Mouse (Mus musculus) erythroid progenitor cell, adult 5-6 weeks (primary cell): ENCODE measurements around the gene St14. TPM values are rescaled to one million over a fixed set of nuclear protein-coding genes. Genes with fewer than 3 reads are reported as not detected.
"Not testable (repeated sequence)": the region's sequence is repeated elsewhere in the genome, so short reads cannot be mapped to it uniquely, and the experiment has no call there.

ENCODE experiments used
- ATAC-seq: replicated peaks from 2 replicates; pipeline ENCODE4 v1.8.0; 2016; ENCODE audit warnings: moderate number of reproducible peaks, mild to moderate bottlenecking, moderate TSS enrichment, inconsistent platforms; ENCODE audit not compliant: poor library complexity, low FRiP score, severe bottlenecking
- total RNA-seq, 2 experiments: library from RNA; stranded (forward) in 1 of 2; stranded (reverse) in 1 of 2; fragments of 150-400 nt in 1 of 2; fragments of 186-747, 209-891 nt in 1 of 2; gene quantifications; 2 replicates each; pipeline versions ENCODE4 v1.2.3 to v1.2.4; 2015 to 2017; ENCODE audit warnings: low replicate concordance in 2 of 2

The St14 gene
- total RNA-seq (2015; ENCODE audit: low replicate concordance) (0.36 TPM in 1 of 2 replicates, not detected in the other), total RNA-seq (2017; ENCODE audit: low replicate concordance) (0.90 TPM in 1 of 2 replicates, not detected in the other)

DNA sequence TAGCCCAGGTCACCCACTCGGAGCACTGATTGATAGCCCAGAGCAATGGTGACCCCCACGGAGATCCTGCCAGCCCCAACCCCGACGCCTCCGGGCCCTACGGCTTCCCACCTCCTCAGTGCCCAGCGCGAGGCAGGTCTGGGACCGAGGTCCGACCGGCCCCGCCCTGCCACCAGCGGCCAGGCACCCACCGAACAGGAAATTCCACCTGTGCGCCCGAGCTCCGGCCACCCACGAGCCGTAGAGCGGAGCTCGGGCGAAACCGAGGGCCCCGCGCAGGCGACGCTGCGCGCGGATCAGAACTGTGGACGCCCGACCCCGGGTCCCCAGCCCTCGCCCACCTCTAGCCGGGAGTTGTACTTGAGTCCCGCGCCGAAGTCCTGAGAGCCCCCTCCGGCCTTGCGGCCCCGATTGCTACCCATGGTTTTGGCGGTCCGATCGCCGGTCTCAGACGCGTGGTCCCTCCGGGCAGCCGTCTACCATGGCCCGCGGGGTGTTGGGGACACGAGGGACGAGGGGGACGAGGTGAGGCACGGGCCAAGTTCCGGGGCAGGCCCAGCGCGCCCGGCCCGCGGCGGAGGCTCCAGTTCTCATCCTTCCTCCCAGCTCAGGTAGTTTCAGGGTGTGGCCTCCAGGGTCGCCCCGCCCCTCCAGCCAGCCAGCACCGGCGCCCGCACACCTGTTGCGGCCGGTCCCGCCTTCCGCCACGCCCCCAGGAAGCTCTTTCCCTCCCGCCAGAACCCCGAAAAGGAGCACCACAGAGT, at the start of gene St14:
St14 (minus strand) TSS at position 649 of the 764 bp plus-strand sequence.
- ATAC-seq: no peak

DNA sequence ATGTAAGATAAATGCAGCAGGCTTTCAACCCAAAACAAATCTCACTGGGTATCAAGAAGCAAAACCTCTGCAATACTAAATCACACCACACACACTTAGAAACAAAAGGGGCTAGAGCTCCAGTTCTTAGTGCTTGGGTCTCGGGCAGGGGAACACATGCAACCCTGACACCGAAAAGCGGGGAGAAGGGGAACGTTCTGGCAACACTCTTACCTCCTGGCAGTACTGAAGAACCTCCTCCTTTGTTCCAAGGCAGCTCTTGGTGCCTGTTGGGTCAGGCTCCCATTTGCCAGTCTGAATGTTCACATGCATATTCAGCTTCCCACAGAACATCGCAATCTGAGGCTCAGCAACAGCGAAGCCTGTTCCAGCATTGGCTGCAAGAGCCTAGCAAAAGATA, 46.0 kb upstream of the St14 start:
- ATAC-seq: no peak

DNA sequence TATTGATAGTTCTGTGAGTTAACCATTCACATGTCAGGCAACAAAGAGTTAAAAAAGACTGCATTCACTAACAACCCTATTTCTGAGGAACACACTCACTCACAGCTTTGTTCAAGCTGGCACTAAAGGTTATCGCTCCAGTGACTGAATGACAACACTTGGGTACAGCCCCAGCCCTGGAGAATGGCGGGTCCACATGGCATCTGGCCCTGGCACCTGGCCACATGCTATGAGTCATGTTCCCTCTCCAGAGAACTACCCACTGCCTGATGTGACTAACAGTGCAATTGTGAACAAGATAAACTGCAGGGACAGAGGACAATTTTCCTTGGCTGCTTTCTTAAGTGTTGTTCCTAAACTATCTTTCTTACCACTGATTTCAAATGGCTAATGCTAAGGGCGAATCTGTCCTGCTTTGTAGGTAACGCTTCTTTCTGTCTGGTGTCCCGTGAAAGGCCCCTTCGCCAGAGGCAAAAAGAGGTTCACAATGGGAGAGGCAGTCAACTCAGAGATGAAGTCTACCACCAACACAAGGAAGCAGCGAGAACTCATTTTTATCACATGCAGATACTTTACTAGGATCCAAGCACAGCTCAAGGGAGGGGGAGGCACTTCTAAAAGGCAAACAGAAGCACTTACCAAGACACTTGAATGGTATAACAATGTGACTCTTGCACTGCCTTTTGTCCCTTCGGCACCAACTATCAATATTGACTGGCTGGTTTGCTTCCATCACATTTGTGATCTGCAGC, 44.9 kb upstream of the St14 start:
- peak; percentile 69 for ATAC-seq

DNA sequence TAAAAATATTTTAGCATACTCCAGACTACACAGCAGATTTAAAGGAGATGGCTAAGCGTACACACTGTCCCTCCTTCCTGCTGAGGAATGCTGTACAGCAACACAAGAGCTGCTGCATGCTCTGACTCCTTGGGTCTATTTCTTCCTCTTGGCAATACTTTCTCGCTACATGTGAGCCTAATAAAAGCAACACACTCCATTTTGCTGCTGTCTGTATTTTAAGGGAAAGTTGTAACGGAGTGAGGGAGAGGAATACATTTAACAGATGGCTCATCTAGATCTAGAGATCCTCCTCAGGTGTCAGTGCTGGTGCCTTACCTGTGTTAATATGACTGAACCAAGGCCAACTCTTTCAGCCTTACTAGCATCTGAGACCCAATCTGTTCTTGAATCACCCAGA, 44.3 kb upstream of the St14 start:
- ATAC-seq: no peak

DNA sequence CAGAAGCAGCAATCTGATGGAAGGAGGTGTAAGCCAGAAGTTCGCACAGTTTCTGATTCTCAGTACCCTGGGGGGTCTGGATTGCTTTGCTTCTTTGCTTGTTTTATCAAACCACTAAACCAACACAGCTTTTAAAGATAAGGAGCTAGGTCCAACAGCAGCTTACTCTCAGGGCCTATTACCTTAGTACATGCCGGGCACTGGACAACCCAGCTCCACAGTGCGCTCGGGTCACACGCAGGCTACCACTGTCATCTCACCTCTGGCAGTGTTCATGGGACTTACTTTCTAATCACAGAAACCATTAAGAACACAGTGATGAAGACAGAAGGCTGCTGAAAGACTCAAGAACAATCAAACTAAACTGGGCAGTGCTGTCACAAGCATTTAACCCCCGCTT, 43.7 kb upstream of the St14 start:
- ATAC-seq: no peak

DNA sequence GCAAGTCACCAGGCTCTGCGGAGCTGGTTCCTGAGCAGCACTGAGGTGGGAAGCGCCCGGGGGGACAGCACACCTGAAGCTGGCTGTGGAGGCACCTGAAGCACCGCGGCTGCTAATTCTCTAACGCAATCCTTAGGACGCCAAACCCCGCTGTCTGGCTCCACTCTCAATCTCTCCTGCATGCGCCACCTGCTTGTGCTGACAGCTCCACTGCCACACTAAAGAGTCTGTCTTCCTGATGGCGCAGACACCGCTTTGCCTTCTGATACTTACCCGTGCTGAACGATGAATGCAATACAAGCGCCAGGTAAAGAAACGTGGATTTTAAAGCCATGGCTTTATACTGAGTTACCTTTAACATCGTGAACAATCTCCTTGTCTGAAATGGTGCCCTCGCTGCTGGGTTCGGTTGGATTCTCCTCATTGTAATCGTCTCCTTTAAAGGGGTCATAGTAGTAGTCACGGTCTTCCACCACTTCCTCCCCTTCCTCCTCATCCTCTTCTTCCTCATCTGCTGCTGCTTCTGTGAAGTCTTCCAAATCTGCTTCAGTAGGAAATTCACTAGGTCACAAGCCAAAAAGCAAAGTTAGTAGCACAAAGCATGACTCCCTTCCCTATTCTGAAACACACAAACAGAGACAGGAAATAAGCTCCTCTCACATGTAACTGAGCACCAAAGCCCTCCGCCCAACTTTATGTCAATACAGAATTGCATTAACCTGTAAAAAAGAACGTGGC, 36.9 kb upstream of the St14 start:
- no peak for ATAC-seq

DNA sequence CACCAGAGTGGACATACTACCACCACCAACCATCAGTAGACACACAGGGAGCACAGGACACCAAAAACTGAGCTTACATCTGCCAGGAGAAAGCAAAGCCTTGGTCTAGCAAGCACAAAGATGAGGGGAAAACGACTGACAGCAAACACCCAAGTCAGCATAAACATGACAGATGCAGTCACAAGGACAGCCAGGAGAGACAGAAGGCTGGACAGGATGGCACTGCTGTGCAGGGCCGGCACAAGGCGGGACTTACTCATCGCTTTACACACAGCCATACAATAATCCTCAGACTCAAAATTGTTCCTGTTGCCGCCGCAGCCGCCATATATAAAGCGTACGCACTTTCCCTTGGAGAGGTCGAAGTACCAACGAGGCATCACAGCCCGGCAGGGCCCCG, 35.7 kb upstream of the St14 start:
- ATAC-seq: 0 out of 2 replicates have a peak, but pooled peaks have one; percentile 25

DNA sequence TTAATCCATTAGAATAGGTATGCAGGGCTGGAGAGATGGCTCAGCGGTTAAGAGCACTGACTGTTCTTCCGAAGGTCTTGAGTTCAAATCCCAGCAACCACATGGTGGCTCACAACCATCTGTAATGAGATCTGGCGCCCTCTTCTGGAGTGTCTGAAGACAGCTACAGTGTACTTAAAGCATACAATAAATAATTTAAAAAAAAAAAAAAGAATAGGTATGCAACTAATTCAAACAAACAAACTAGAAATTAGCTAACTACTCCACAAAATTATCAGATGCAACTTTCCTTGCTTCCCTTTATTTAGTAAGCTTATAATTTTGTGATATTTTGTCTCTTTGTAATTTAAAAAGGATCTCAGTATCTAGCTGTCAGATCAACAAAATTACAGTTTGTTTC, 33.9 kb upstream of the St14 start:
- not testable (repeated sequence) for ATAC-seq

DNA sequence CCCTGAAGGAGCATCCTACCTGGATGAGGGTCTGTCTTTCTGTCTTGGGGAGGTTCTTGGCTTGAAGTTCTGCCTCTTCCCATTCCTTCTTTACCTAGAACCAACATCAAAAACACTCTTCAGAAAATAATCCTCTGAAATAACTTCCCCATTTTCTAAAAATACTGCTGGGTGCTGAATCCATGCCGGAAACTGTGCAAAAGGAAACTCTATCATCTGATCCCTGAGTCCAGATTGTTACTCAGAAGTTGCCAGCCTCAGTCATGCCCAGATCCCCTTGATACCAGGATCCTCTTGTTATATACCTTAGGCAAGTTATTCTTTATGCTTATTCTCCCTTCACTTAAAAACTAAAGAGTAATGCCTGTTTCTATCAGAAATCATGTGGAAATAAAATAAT, 31.7 kb upstream of the St14 start:
- no peak for ATAC-seq

DNA sequence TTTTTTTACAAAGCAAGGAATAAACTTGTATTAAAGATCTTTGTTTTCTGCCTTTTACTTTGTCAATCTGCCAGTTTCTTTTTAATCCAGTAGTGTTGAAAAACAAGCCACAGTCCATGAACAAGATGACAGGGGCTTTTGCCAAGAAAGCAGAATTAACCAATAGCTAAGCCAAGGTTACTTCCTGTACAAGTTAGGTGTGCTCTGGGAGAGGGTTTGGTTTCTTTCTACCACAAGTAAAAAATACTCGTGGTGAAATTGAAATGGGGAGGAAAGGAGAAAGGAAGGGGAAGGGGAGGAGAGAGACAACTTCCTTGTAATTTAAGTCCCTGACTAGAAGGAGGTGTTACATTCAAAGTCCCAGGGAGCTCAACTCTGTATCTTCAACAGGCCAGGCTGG, 31.3 kb upstream of the St14 start:
- ATAC-seq: no peak

DNA sequence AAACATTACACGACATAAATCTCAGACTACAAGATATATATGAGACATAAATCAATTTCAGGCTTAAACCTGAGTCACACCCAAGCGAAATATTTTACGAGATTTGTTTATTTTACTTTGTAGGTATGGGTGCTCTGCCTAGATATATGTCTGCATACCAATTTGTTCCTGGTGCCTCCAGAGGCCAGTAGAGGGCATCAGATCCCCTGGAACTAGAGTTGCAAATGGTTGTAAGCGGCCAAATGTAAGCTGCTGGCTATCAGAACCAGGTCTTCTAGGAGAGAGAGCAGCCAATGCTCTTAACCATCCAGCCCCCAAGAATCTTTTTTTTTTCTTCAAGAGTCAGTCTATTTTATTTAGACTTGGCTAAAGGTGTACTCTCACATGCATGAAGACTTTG, 28.3 kb upstream of the St14 start:
- no peak for ATAC-seq

DNA sequence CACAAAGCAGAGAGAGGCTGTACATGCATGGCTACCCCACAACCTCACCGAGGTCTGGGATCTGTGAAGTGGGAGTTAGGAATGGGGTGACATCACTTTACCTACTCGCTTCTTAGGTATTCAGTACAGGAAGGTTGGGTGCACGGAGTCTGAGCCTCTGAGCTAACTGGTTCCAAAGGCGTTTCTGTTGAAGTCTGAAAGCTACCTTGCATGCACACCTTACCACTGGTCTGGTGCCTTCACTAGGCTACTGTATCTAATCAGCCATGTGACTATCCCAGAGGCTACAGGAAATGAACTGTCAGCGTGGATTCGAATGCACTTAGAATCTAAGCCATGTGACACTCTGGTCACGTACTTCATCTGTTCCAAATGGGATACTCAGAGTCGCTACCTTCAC, 24.9 kb upstream of the St14 start:
- ATAC-seq: no peak

DNA sequence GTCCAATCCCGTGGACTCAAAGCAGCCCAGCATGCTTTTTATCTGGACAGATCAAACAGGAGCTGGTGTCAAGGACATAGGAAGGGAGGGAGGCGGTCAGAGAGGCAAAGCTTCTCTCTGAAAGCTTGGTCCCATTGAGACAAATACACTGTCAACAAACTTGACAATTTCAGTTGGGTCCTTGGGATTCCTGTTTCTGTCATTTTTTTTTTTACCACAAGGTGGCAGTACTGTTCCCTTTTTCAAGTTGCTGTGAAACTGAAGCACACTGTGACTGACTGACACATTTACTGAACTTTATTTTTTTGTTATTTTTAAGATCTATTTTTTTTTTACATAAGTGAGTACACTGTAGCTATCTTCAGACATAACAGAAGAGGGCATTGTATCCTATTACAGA, 19.4 kb upstream of the St14 start:
- peak; percentile 72 for ATAC-seq

DNA sequence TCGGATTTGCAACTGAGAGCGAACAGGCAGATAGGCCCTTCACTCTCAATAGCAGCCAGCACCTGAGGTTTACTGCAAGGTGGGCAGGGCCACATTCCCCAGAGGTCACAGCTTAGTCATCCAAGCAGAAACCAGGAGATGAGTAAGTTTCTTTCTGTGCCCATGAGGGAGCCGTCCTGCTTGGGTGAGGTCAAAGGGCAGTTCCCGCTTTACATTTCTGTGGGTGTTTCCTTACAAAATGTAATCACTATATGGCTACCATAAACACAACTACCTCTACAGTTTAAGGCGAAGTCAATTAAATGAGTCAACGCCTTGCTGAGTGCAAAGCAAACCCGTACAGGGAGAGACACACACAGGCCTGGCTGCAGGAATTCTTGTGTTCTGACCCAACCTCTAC, 16.5 kb upstream of the St14 start:
- no peak for ATAC-seq

DNA sequence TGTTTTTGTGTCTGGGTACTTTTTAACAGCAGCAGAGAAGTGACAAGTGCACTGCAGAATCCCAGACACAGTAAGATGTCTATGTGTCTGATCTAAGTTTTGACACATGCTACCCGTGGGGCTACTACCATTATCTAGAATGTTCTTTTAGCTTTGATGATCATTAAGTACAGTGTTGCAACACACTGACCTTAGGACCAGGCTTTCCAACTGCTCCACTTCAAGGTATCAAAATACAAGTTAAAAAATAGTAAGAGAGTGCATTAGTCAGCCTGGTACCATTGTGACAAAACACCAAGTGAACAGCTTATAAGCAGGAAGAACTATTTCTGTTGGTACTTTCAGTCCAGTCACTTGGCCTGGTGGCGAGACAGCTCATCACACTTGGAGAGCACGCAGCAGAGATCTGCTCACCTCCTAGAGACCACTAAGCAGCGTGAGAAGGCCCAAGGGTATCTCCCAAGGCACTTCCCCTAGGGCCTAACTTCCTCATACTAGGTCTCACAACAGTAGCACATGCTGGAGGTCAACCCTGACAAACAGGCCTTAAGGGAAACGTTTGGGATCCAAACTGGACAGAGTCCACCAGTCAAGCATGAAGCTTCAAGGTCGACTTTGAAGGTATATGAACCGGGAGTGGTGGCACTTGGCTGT, 13.7 kb upstream of the St14 start:
- ATAC-seq: no peak

DNA sequence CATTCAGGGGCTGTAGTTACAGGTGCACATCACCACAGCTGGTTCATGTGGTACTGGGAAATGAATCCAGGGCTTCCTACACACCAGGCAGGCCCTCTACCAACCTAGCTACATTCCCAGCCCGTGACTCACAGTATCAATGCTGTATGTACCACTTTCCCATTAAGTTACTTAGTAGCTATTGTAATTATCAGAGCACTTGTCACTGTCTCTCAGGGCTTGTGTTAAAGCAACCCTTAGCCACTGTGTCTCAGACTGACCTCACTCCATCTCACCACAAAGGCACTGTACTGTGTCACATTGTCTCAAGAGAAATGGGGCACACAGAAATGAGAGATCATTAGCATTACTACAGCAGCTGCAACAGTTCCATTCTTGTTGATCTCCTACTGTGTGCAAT, 11.3 kb upstream of the St14 start:
- no peak for ATAC-seq

DNA sequence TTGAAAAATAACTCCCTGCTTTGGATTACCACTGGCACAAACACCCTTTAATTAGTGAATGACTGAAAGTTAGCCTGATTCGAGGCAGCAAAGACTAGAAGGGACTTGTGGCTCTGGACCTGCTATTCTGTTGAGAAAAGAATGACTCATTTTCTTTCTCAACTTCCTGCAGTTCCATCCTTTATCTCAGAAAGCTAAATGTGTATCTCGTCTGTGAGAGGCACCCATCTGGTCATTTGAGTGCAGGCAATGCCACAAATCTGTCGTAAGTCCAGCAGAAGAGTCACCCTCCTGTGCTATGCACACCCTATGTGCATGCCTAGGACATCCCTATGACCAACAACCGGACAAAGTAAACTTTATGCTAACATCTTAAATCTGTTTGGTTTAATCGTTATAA, 1.5 kb upstream of the St14 start:
- ATAC-seq: no peak

DNA sequence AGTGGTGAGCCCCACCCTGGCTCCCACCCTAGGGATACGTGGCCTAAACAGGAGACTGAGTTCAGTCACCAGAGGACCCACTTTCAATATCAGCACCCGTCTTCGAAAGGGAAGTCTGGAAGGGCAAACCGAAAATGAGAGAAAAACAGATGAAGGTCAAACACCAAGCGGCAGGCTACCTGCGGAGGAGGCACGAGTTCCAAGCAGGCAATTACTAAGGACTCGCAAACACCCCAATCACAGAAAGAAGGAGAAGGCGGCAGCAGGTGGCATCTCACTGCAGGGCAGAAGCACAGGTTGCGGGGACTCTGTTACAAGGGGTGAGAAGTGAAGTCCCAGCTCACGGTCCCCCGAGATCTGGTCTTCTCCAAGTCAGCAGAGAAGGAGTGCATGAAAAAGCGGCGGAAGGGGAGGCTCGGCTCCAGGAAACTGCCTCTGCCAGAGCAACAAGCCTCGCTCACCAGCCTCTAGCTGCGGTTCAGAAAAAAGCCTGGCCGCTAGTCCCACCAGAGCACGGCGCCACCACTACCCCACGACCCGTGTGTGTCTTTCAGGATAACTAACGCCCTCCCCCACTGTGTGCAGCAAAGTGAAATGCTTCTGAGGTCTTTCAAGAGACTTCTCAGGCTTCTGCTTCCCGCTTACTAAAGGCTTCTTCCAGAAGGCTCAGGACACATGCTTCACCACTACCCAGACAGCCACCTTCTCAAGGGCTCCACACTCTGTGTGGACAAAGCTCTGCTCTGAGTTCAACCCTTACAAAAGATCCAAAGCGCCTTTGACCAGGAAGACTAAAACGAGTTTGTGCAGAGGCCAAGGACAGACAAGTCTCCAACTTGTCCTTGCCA, 1.1 kb downstream of the St14 start:
- no peak for ATAC-seq

DNA sequence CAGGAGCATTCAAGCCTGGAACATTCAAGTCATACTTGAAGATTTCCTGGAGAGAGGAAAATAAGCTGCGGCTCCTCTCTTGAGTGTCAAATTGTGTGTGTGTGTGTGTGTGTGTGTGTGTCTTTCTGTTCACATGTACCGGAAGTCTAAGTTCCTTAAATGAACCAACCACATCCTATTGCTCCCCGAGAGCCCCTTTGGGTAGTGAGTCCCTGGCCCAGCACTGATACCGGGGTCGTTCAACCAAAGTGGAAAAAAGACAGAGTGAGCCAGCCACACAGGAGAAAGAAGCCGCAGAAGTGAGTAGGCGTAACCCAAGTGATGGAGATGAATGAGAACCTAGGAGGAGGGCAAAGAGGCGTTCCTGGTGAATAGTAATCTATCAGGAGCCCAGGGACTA, 1.7 kb downstream of the St14 start:
- no peak for ATAC-seq
